Mouse (Mus musculus) layer of hippocampus, adult 9-10 months (tissue): ENCODE measurements around the gene Scn3b.

Experiments used
- DNase-seq: peaks from one replicate; pipeline ENCODE4 v3.0.0; 2022; ENCODE audit warnings: low spot score

The Scn3b gene

GRCm38 (mm10) chr9:40316865-40317660 lies 48.0 kb downstream of the Scn3b start:
- no peak for DNase-seq

GRCm38 (mm10) chr9:40317735-40318134 lies 48.7 kb downstream of the Scn3b start:
- DNase-seq, result no peak

GRCm38 (mm10) chr9:40318771-40319170 lies 49.8 kb downstream of the Scn3b start:
- DNase-seq, result no peak

- DNase-seq, result no peak
These were observed 51.4 kb downstream of the Scn3b start for GRCm38 (mm10) chr9:40320405-40320804.

- no peak for DNase-seq
These were observed 52.1 kb downstream of the Scn3b start for GRCm38 (mm10) chr9:40320879-40321667.

- DNase-seq, result no peak
These were observed 52.6 kb downstream of the Scn3b start for GRCm38 (mm10) chr9:40321668-40322003.

GRCm38 (mm10) chr9:40322372-40322771 lies 53.4 kb downstream of the Scn3b start:
- no peak for DNase-seq

GRCm38 (mm10) chr9:40323171-40323570 lies 54.2 kb downstream of the Scn3b start:
- no peak for DNase-seq

GRCm38 (mm10) chr9:40323773-40324172 lies 54.8 kb downstream of the Scn3b start:
- no peak for DNase-seq

- no peak for DNase-seq
These were observed 55.3 kb downstream of the Scn3b start for GRCm38 (mm10) chr9:40324232-40324792.

GRCm38 (mm10) chr9:40324826-40325225 lies 55.8 kb downstream of the Scn3b start:
- no peak for DNase-seq

- no peak for DNase-seq
These were observed 57.4 kb downstream of the Scn3b start for GRCm38 (mm10) chr9:40326260-40326915.

- DNase-seq, result peak; percentile 70
These were observed 61.8 kb downstream of the Scn3b start for GRCm38 (mm10) chr9:40330609-40331382.

GRCm38 (mm10) chr9:40331411-40332286 lies 62.6 kb downstream of the Scn3b start:
- no peak for DNase-seq

GRCm38 (mm10) chr9:40332326-40332725 lies 63.3 kb downstream of the Scn3b start:
- no peak for DNase-seq

- no peak for DNase-seq
These were observed 64.0 kb downstream of the Scn3b start for GRCm38 (mm10) chr9:40332731-40333648.

- DNase-seq, result no peak
These were observed 64.8 kb downstream of the Scn3b start for GRCm38 (mm10) chr9:40333649-40334396.

GRCm38 (mm10) chr9:40334617-40335016 lies 65.6 kb downstream of the Scn3b start:
- DNase-seq, result no peak

GRCm38 (mm10) chr9:40336701-40337100 lies 67.7 kb downstream of the Scn3b start:
- DNase-seq, result no peak
